9 mouse cellular contexts compared by ENCODE assay signal in the genomic region with DNA sequence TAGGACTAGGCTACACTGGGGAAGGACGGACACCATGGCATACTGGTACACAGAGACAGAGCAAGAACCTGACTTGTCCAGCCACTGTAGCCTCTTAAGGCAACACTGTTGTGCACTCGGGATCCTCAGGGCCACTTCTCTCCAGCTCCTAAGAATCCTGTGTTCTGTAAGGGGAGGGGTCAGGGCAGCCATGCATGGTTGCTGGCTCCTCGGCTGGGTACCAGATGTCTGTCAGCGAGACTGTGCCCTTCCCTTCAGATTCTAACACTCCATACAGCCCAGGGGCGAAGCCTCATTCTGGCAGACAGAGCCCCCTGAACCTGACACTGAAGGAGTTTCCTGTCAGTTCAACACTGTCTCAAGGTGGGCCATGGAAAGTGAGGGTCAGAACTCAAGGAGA.
DNase-seq lines count a peak whose midpoint lies in the region; ATAC-seq and TF ChIP-seq lines count a peak whose summit lies in the region.
"Had no signal": no experiment of that assay in that cellular context is flagged by ENCODE, and none has a peak within 500 bp of the region (broad histone marks: within the 10 kb centered on the region; RNA-seq: fewer than 3 reads in every experiment).

No protein-coding gene starts in this region.

- no peak for ATAC-seq in forebrain, embryonic 14.5 days
- ATAC-seq in hindbrain, embryonic 16.5 days, result no peak
- no peak for ATAC-seq in neural tube, embryonic 15.5 days (ENCODE audit: low FRiP score)

- no peak for DNase-seq in layer of hippocampus, adult 2 months (ENCODE audit: low spot score in 2 of 2)
- DNase-seq in layer of hippocampus, adult 9-11 months, result no peak
- DNase-seq in forebrain, embryonic 14.5 days (ENCODE audit: low spot score), result no peak
- no peak for DNase-seq in adrenal gland, adult 18-20 months (ENCODE audit: low spot score in 2 of 2)
- DNase-seq in spleen, postnatal 14 days (ENCODE audit: low spot score in 2 of 2), result no peak
- DNase-seq: thymus, postnatal 14 days had no signal

- peaks cover 65% of the 10 kb centered on the region for H3K36me3 ChIP-seq in forebrain, embryonic 14.5 days (ENCODE audit: control insufficient read depth, insufficient read depth, low read length)
- H3K36me3 ChIP-seq in hindbrain, embryonic 16.5 days (ENCODE audit: control insufficient read depth, insufficient read depth, low read length), result peaks cover 20% of the 10 kb centered on the region
- peaks cover 37% of the 10 kb centered on the region for H3K36me3 ChIP-seq in neural tube, embryonic 15.5 days

- no peak overlapping the region for H3K9ac ChIP-seq in forebrain, embryonic 14.5 days (ENCODE audit: low read length)
- no peak overlapping the region; the same call in 1 of the 2 replicates for H3K9ac ChIP-seq in hindbrain, embryonic 16.5 days (ENCODE audit: low read depth, low read length)
- H3K9ac ChIP-seq in neural tube, embryonic 15.5 days (replicated peaks), result 0 out of 2 replicates have a peak overlapping the region, but pooled peaks have one; percentile 7
- H3K9ac ChIP-seq: liver, embryonic 15.5 days had no signal

- H3K9me3 ChIP-seq in forebrain, embryonic 14.5 days (replicated peaks; ENCODE audit: control insufficient read depth, low read length), result no peaks in the 10 kb centered on the region
- H3K9me3 ChIP-seq in hindbrain, embryonic 16.5 days (ENCODE audit: control insufficient read depth, low read length), result no peaks in the 10 kb centered on the region
- no peaks in the 10 kb centered on the region for H3K9me3 ChIP-seq in neural tube, embryonic 15.5 days (replicated peaks)
- H3K9me3 ChIP-seq: liver, embryonic 15.5 days had no signal

- WGBS in forebrain, embryonic 14.5 days, result 54% methylated on average over 5 of the region's 5 CpGs
- WGBS in hindbrain, embryonic 16.5 days, result 41% methylated on average over 5 of the region's 5 CpGs
- WGBS in neural tube, embryonic 15.5 days, result 41% methylated on average over 5 of the region's 5 CpGs

- no peak for TF ChIP-seq CTCF in layer of hippocampus, adult 2 months (conservative IDR thresholded peaks at IDR 0.05)

- peaks cover 3% of the 10 kb centered on the region; the same call in 1 of the 2 replicates for H3K4me1 ChIP-seq in forebrain, embryonic 14.5 days (ENCODE audit: control insufficient read depth, insufficient read depth, low read length)
- H3K4me1 ChIP-seq in hindbrain, embryonic 16.5 days (ENCODE audit: control insufficient read depth, insufficient read depth, low read depth, low read length), result peaks cover 32% of the 10 kb centered on the region
- H3K4me1 ChIP-seq in neural tube, embryonic 15.5 days, result peaks cover 69% of the 10 kb centered on the region

- peak overlapping the region; percentile 39; the same call in 1 of the 2 replicates for H3K27ac ChIP-seq in layer of hippocampus, adult 2 months
- peak overlapping the region; percentile 63; the same call in 1 of the 2 replicates for H3K27ac ChIP-seq in forebrain, embryonic 14.5 days (ENCODE audit: low read depth, low read length)
- H3K27ac ChIP-seq in hindbrain, embryonic 16.5 days (ENCODE audit: low read depth, low read length), result peak overlapping the region; percentile 37
- peak overlapping the region; percentile 86 for H3K27ac ChIP-seq in neural tube, embryonic 15.5 days (replicated peaks)
- H3K27ac ChIP-seq: liver, embryonic 15.5 days had no signal

- H3K4me2 ChIP-seq in forebrain, embryonic 14.5 days (ENCODE audit: low read length), result no peak overlapping the region
- H3K4me2 ChIP-seq in hindbrain, embryonic 16.5 days (ENCODE audit: low read length), result no peak overlapping the region
- H3K4me2 ChIP-seq in neural tube, embryonic 15.5 days, result no peak overlapping the region
- H3K4me2 ChIP-seq: liver, embryonic 15.5 days had no signal

- no peak overlapping the region for H3K4me3 ChIP-seq in layer of hippocampus, adult 2 months
- no peak overlapping the region for H3K4me3 ChIP-seq in forebrain, embryonic 14.5 days (ENCODE audit: low read depth, low read length)
- no peak overlapping the region for H3K4me3 ChIP-seq in hindbrain, embryonic 16.5 days (ENCODE audit: low read length)
- H3K4me3 ChIP-seq in neural tube, embryonic 15.5 days (replicated peaks), result no peak overlapping the region
- H3K4me3 ChIP-seq: liver, embryonic 15.5 days had no signal

- no peaks in the 10 kb centered on the region for H3K27me3 ChIP-seq in forebrain, embryonic 14.5 days (replicated peaks; ENCODE audit: control insufficient read depth, insufficient read depth, low read length)
- no peaks in the 10 kb centered on the region for H3K27me3 ChIP-seq in hindbrain, embryonic 16.5 days (replicated peaks; ENCODE audit: control insufficient read depth, insufficient read depth, low read length)
- no peaks in the 10 kb centered on the region for H3K27me3 ChIP-seq in neural tube, embryonic 15.5 days (replicated peaks)
- H3K27me3 ChIP-seq: liver, embryonic 15.5 days had no signal
